Mouse (Mus musculus): ENCODE measurements around the gene Slc12a8.

DNA sequence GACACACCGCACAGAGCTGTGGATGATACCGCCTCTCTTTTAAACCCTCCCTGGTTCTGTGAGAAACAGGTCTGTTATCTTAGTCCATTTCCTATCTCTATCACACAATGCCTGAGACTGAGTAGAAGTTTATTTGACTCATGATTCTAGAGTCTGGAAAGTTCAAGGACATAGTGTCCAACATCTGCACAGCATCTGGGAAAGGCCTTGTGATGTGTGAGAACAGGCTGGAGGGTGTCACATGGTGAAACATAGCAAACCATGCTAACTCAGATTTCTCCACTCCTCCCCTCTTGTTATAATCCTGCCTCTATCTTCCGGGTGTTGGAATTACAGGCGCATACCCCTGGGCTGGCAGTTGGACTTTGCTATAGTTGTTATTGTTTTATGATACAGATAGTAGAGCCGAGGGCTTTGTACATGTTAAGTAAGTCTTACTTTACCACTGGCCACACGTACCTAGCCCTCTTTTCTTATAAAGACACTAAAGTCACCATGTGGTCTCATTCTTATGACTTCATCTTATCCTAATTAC, 78.2 kb downstream of the Slc12a8 start:
- no peak for TF ChIP-seq CTCF (IDR thresholded peaks at IDR 0.05; ENCODE audit: low read depth)
- TF ChIP-seq EP300 (IDR thresholded peaks at IDR 0.05; ENCODE audit: low read depth) = no peak
